Mouse (Mus musculus) layer of hippocampus, postnatal 36 days (tissue): ENCODE results near the gene Cald1. TPM values are rescaled to one million over a fixed set of nuclear protein-coding genes. Genes with fewer than 3 reads are reported as not detected.

ENCODE experiments used
- DNase-seq, 2 experiments: peaks; one replicate each; pipeline ENCODE4 v3.0.0; 2022
- total RNA-seq, 2 experiments: library from RNA; stranded (reverse); gene quantifications; 2 replicates each; pipeline ENCODE4 v1.2.3; 2021

The Cald1 gene
- total RNA-seq, 2 experiments from 2014 or later, result 34.0 to 40.7 TPM

GRCm38 (mm10) chr6:34770491-34770890 lies 172.2 kb downstream of the Cald1 start:
- no peak for DNase-seq

DNA sequence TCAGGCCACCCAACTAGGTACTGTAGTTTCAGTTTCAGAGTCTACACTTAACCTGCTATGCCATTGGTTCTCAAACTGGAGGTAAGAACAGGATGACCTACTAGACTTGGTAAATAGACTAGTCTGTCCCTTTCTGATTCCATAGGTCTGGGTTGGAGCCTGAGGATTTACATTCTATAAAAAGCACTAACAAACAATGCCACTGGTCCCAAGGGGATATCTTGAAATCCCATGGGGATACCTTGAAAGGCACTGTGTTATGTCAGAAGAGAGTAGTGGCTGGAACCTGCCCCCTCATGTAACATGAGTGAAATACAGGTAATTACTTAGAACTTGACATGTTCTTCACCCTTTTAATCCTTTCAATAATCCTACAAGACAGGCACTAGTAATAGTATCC lies 178.1 kb downstream of the Cald1 start:
- no peak for DNase-seq

DNA sequence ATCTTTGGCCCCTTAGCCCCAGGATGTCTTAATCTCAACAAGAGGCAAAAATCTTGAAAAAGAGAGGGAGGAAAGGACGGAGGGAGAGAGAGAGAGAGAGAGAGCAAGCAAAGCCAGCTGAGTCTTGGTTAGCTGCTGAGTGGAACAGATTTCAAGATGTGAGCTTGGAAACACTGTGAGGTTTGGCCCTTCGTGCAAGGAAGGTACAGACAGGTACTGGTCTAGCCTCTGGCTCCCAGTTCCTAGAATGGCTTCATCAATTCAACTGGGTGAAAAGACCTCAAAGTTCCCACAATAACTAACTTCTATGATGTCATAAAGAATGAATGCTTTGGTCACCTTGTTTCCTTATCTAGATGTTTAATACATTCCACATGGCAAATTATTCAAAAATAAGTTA lies 178.8 kb downstream of the Cald1 start:
- no peak for DNase-seq

- no peak for DNase-seq
Measured at GRCm38 (mm10) chr6:34777981-34778668, 179.8 kb downstream of the Cald1 start.

DNA sequence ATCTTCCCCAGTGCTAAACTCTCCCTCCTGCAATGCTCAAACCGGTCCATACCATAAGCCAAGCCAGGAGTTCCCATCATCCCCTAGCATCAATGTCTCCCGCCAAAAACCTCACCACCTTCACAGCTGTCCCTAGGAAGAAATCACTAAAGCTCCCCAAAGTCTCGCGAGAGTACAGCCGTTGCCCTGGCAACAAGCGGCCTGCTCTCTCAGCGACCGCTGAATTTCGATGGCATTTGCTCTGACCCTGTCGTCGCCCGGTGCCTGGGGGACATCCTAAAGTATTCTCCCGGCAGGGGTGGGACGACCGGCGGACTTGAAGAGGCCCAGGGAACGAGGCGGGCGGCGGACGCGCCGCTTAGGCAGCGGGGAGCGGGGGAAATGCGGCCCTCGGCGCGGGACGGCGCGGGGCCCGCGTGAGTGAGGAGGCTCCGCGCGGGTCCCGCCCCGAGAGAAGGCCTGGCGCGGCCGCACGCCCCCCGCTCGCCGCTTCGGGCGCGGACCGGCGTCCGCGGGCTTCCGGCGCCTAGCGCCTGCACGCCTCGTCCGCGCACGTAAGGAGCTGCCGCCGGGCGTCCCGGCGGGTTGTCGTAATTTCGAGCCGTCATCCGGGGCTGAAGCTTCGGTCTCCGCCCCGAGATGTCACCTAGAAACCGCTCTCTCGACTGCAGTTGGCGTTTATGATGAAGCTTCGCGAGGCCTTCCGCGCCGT lies 182.1 kb downstream of the Cald1 start, which contains the start of gene Agbl3:
Agbl3 (plus strand) TSS at position 202 of the 712 bp plus-strand sequence.
- DNase-seq, result peak; percentile 91

- DNase-seq, result no peak
Measured at GRCm38 (mm10) chr6:34780943-34781289, 182.6 kb downstream of the Cald1 start.

DNA sequence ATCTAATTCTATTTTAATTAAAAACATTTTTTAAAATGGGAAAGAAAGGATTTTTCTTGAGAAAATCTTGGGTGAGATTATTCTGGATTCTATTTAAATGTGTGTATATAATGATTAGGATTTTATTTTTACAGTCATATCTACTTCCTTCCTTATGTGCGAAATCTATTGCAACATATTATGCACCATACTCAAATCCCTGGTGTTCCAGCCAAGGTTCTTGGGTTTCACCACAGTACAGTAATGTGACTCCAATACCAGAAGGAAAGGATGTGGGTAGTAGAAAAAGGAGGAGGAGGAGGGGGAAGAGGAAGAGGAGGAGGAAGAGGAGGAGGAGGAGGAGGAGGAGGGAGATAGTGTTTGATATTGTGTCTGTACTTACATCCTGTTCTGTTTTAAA lies 184.2 kb downstream of the Cald1 start:
- DNase-seq, result no peak

DNA sequence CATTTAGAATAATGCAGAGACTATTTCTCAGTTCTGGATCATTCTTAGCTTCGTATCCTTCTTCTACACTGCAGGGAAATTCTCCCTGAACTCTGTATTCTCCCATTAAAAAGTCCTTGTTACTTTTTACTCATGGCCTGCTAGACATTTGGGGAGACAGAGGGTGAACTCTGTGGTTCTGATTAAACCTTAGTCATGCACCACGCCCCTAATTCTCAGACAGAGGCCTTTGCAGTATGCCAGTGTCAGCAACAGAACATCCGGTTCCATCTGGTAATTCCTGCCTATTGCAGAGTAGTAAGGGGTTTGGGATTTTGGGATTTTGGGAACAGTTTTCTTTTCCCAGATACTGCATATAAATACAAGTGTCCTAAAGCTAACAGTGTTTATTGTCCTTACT lies 198.6 kb downstream of the Cald1 start:
- DNase-seq, result no peak

- DNase-seq, result no peak
Measured at GRCm38 (mm10) chr6:34797887-34798286, 199.6 kb downstream of the Cald1 start.

DNA sequence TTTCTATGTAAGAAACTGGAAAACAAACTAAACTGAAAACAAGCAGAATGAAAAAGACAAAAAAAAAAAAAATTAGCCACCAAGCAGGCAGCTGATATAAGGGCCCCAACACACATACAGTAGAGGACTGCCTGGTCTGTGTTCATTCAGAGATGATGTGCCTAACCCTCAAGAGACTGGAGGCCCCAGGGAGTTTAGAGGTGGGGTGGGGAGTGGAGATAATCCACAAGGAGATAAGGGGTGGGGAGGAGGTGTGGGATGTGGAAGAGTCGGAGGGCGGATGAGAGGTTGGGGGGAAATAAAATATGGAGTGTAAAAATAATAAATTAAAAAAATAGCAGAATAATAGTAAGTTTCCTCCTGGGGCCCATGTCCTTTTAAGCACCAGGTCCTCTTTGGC lies 207.3 kb downstream of the Cald1 start:
- no peak for DNase-seq

GRCm38 (mm10) chr6:34810651-34811050 lies 212.4 kb downstream of the Cald1 start:
- no peak for DNase-seq

DNA sequence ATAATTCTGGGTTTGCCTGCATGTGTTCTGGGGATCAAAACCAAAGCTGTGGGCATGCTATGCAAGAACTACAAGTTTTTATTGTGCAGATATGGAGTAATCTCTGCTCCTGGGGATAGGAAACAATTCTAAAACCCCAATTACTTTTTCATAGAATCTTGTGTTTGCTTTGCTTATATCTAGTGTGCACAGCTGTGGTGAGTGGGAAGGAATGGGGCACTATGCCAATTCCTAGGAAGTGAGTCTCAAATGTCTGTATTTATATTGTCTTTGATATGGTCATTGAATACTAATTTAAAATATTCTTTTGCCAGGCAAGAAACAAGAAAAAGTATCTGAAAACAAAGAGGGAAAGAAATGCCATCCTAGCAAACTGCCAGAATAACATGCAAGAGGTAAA lies 226.1 kb downstream of the Cald1 start:
- DNase-seq, result peak in 1 of 2 experiments; percentile 8

Other genes with a start within 250 kb of the Cald1 start
- under 1 TPM; 0.42 to 0.56 TPM for gene Akr1b8, start 244.4 kb upstream of the Cald1 start, total RNA-seq
- 10 to 100 TPM; 24.8 to 25.1 TPM for gene Akr1b10, start 214.3 kb upstream of the Cald1 start, total RNA-seq
- not detected for gene Akr1b7, start 186.2 kb upstream of the Cald1 start, total RNA-seq
- 10 to 100 TPM; 65.7 to 69.3 TPM for gene Bpgm, start 122.3 kb upstream of the Cald1 start, total RNA-seq
- 10 to 100 TPM; 13.7 to 13.8 TPM for gene Agbl3, start 181.9 kb downstream of the Cald1 start, total RNA-seq